Mouse (Mus musculus) CH12.LX (cell line): ENCODE measurements around the gene Lzts2.

Source experiments
- BHLHE40 ChIP-seq: IDR thresholded peaks from 2 replicates; pipeline ENCODE4 v1.6.1; 2011; ENCODE audit warnings: mild to moderate bottlenecking, low read depth, low read length, improper control_type of control experiment
- CTCF ChIP-seq, 2 experiments: IDR thresholded peaks in 1 of 2; conservative IDR thresholded peaks in 1 of 2; 2 replicates each; pipeline ENCODE4 v1.5.1; 2011 to 2012; ENCODE audit warnings: low read depth in 2 of 2, low read length in 2 of 2, improper control_type of control experiment in 1 of 2, inconsistent platforms in 1 of 2, mild to moderate bottlenecking in 1 of 2, moderate library complexity in 1 of 2
- JUND ChIP-seq: conservative IDR thresholded peaks from 2 replicates; pipeline ENCODE4 v1.6.1; 2011; ENCODE audit warnings: low read depth, low read length, improper control_type of control experiment
- MAX ChIP-seq: IDR thresholded peaks from 2 replicates; pipeline ENCODE4 v1.6.1; 2011; ENCODE audit warnings: low read length, improper control_type of control experiment
- MYC ChIP-seq: IDR thresholded peaks from 2 replicates; pipeline ENCODE4 v1.6.1; 2011; ENCODE audit warnings: low read depth, mild to moderate bottlenecking, improper control_type of control experiment, low read length

GRCm38 (mm10) chr19:44999647-45000046 is 14.6 kb upstream of the Lzts2 start:
- TF ChIP-seq CTCF (conservative IDR thresholded peaks at IDR 0.05 in 1 of 2, IDR thresholded peaks at IDR 0.05 in 1 of 2; ENCODE audit: low read depth in 2 of 2, low read length in 2 of 2), result no peak
- no peak for TF ChIP-seq JUND
- peak; percentile 75 for TF ChIP-seq BHLHE40
- no peak for TF ChIP-seq MYC
- no peak for TF ChIP-seq MAX
